Mouse (Mus musculus): ENCODE results near the gene Fbxo17. TPM values are rescaled to one million over a fixed set of nuclear protein-coding genes. Genes with fewer than 3 reads are reported as not detected.
A peak's percentile ranks its signal among the peaks of the same experiment; 100 is the strongest.

Fbxo17 gene
- total and polyA plus RNA-seq, 3 experiments = 0.27 TPM; not detected in 2

DNA sequence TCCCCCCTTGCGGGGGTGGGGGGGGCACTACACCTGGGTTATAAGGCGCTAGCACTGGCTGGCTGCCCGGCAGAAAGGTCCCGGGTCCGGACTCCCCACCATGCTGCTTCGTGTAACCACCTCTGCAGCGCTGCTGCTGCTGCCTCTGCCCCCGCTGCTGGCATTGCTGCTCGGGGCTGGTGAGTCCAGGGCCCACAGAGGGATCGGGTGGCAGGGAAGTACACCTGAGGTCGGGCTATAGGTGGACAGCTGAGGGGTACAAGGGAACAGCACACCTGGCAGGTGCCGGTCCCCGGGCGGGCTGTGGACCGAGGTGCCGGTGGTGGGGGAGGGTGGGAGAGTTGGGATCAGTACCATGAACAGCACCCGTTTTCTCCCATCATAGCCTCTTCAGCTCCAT lies 39.5 kb downstream of the Fbxo17 start, which contains the start of gene Ccer2:
TSS of gene Ccer2 (plus strand) at position 96 of the 400 bp plus-strand sequence.
- no peaks in the 10 kb centered on the region for H3K9me3 ChIP-seq (replicated peaks)
- peaks cover 13% of the 10 kb centered on the region; the same call in 1 of the 2 replicates for H3K27me3 ChIP-seq (ENCODE audit: insufficient read depth, low read length)
- no peak for TF ChIP-seq POLR2AphosphoS5 (IDR thresholded peaks at IDR 0.05; ENCODE audit: insufficient replicate concordance, low read depth, low read length)
- TF ChIP-seq CTCF (IDR thresholded peaks at IDR 0.05; ENCODE audit: low read depth, low read length) = no peak
- no peak for TF ChIP-seq TAL1 (conservative IDR thresholded peaks at IDR 0.05; ENCODE audit: low read depth, low read length)
- TF ChIP-seq GATA1 (IDR thresholded peaks at IDR 0.05; ENCODE audit: borderline replicate concordance, low read length) = no peak
- no peak for TF ChIP-seq GATA2 (IDR thresholded peaks at IDR 0.05; ENCODE audit: borderline replicate concordance, low read depth, low read length)
- no peak within 1 kb of the TSS for H3K4me3 ChIP-seq (ENCODE audit: low read depth, low read length)
- peaks cover 7% of the 10 kb centered on the region; the same call in 1 of the 2 replicates for H3K4me1 ChIP-seq (ENCODE audit: insufficient read depth, low read depth, low read length)
- ATAC-seq (ENCODE audit: extremely low read depth, insufficient number of reproducible peaks, low FRiP score, poor library complexity, severe bottlenecking) (no peak), DNase-seq (ENCODE audit: low spot score) (no peak)
- peaks cover 60% of the 10 kb centered on the region for H3K36me3 ChIP-seq (replicated peaks)

GRCm38 (mm10) chr7:28758623-28759022 lies 42.0 kb downstream of the Fbxo17 start:
- peaks cover 13% of the 10 kb centered on the region; the same call in 1 of the 2 replicates for H3K27me3 ChIP-seq (ENCODE audit: insufficient read depth, low read length)
- H3K36me3 ChIP-seq (replicated peaks) = peaks cover 64% of the 10 kb centered on the region
- H3K9me3 ChIP-seq (replicated peaks) = no peaks in the 10 kb centered on the region
- 0 out of 2 replicates have a peak, but pooled peaks cover 5% of the 10 kb centered on the region for H3K4me1 ChIP-seq (ENCODE audit: insufficient read depth, low read depth, low read length)
- DNase-seq (ENCODE audit: low spot score) = no peak
- TF ChIP-seq GATA2 (IDR thresholded peaks at IDR 0.05; ENCODE audit: borderline replicate concordance, low read depth, low read length) = no peak
- TF ChIP-seq GATA1 (IDR thresholded peaks at IDR 0.05; ENCODE audit: borderline replicate concordance, low read length) = no peak
- no peak for TF ChIP-seq CTCF (IDR thresholded peaks at IDR 0.05; ENCODE audit: low read depth, low read length)
- no peak for TF ChIP-seq POLR2AphosphoS5 (IDR thresholded peaks at IDR 0.05; ENCODE audit: insufficient replicate concordance, low read depth, low read length)
- no peak for TF ChIP-seq TAL1 (conservative IDR thresholded peaks at IDR 0.05; ENCODE audit: low read depth, low read length)
- no peak for ATAC-seq (ENCODE audit: extremely low read depth, insufficient number of reproducible peaks, low FRiP score, poor library complexity, severe bottlenecking)
- H3K4me3 ChIP-seq (ENCODE audit: low read depth, low read length) = no peak overlapping the region

DNA sequence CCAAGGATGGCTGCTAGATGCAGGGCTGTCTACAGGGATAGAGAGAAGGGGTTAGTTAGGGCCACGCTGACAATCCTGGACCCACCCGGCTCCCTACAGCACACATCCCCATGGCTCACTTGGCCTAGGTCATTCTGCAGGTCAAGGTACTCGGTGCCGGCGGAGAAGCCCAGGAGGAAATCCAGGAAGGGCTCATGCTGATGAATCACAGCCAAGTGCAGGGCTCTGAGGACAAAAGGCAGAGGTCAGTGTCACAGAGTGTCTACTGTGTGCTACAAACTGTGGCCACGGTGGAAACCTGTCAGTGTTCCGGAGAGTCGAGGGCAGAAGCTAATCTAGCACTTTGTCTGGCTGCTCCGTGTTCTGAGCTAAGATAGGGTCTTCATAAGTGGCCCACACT lies 45.3 kb downstream of the Fbxo17 start:
- Histone ChIP-seq H3K36me3 (replicated peaks) (peaks cover 59% of the 10 kb centered on the region), H3K4me1 (ENCODE audit: insufficient read depth, low read depth, low read length) (peaks cover 19% of the 10 kb centered on the region), H3K9me3 (replicated peaks) (no peaks in the 10 kb centered on the region), H3K27me3 (ENCODE audit: insufficient read depth, low read length) (peaks cover 4% of the 10 kb centered on the region; the same call in 1 of the 2 replicates), H3K4me3 (ENCODE audit: low read depth, low read length) (no peak overlapping the region)
- no peak for DNase-seq (ENCODE audit: low spot score)
- no peak for TF ChIP-seq TAL1 (conservative IDR thresholded peaks at IDR 0.05; ENCODE audit: low read depth, low read length)
- no peak for ATAC-seq (ENCODE audit: extremely low read depth, insufficient number of reproducible peaks, low FRiP score, poor library complexity, severe bottlenecking)

DNA sequence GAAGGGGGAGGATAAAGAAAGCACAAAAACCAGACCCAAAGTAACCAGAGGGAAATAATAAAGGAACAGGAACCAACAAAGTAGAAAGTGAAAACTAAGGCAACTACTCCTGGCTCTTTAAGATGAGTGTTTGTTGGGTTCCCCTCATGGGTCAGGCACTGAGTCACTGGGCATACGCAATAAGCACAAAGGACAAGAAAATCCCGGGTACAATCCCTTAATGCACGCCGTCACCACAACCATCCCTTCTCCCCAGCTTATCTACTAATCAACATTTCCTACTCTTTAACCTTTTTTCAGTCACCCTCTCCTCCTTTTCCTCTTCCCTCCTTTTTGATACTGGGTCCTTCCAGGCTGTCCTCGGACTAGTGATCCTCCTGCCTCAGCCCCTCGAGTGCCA lies 48.6 kb downstream of the Fbxo17 start:
- TF ChIP-seq GATA1 (IDR thresholded peaks at IDR 0.05; ENCODE audit: borderline replicate concordance, low read length) = no peak
- no peak for TF ChIP-seq TAL1 (conservative IDR thresholded peaks at IDR 0.05; ENCODE audit: low read depth, low read length)
- no peak for TF ChIP-seq POLR2AphosphoS5 (IDR thresholded peaks at IDR 0.05; ENCODE audit: insufficient replicate concordance, low read depth, low read length)
- TF ChIP-seq GATA2 (IDR thresholded peaks at IDR 0.05; ENCODE audit: borderline replicate concordance, low read depth, low read length) = no peak
- TF ChIP-seq CTCF (IDR thresholded peaks at IDR 0.05; ENCODE audit: low read depth, low read length) = no peak
- peaks cover 39% of the 10 kb centered on the region for H3K4me1 ChIP-seq (ENCODE audit: insufficient read depth, low read depth, low read length)
- H3K9me3 ChIP-seq (replicated peaks) = no peaks in the 10 kb centered on the region
- DNase-seq (ENCODE audit: low spot score) (no peak), ATAC-seq (ENCODE audit: extremely low read depth, insufficient number of reproducible peaks, low FRiP score, poor library complexity, severe bottlenecking) (no peak)
- H3K27me3 ChIP-seq (ENCODE audit: insufficient read depth, low read length) = no peaks in the 10 kb centered on the region
- peak overlapping the region; percentile 89; the same call in 1 of the 2 replicates for H3K4me3 ChIP-seq (ENCODE audit: low read depth, low read length)
- peaks cover 40% of the 10 kb centered on the region for H3K36me3 ChIP-seq (replicated peaks)

GRCm38 (mm10) chr7:28766173-28766879 lies 49.7 kb downstream of the Fbxo17 start, which contains the start of gene Sirt2:
Gene Sirt2 (plus strand): TSS chr7:28766735.
- H3K36me3 ChIP-seq (replicated peaks) = peaks cover 35% of the 10 kb centered on the region
- H3K27me3 ChIP-seq (ENCODE audit: insufficient read depth, low read length) = no peaks in the 10 kb centered on the region
- ATAC-seq (ENCODE audit: extremely low read depth, insufficient number of reproducible peaks, low FRiP score, poor library complexity, severe bottlenecking) (peak; percentile 97), DNase-seq (ENCODE audit: low spot score) (peak; percentile 99)
- H3K9me3 ChIP-seq (replicated peaks) = no peaks in the 10 kb centered on the region
- peak within 1 kb of the TSS; percentile 89 for H3K4me3 ChIP-seq (ENCODE audit: low read depth, low read length)
- H3K4me1 ChIP-seq (ENCODE audit: insufficient read depth, low read depth, low read length) = peaks cover 44% of the 10 kb centered on the region
- TF ChIP-seq GATA1 (IDR thresholded peaks at IDR 0.05; ENCODE audit: borderline replicate concordance, low read length) = no peak
- TF ChIP-seq GATA2 (IDR thresholded peaks at IDR 0.05; ENCODE audit: borderline replicate concordance, low read depth, low read length) = no peak
- no peak for TF ChIP-seq POLR2AphosphoS5 (IDR thresholded peaks at IDR 0.05; ENCODE audit: insufficient replicate concordance, low read depth, low read length)
- no peak for TF ChIP-seq TAL1 (conservative IDR thresholded peaks at IDR 0.05; ENCODE audit: low read depth, low read length)
- no peak for TF ChIP-seq CTCF (IDR thresholded peaks at IDR 0.05; ENCODE audit: low read depth, low read length)

- TF ChIP-seq CTCF (IDR thresholded peaks at IDR 0.05; ENCODE audit: low read depth, low read length) (no peak), GATA2 (IDR thresholded peaks at IDR 0.05; ENCODE audit: borderline replicate concordance, low read depth, low read length) (no peak), GATA1 (IDR thresholded peaks at IDR 0.05; ENCODE audit: borderline replicate concordance, low read length) (no peak), TAL1 (conservative IDR thresholded peaks at IDR 0.05; ENCODE audit: low read depth, low read length) (no peak), POLR2AphosphoS5 (IDR thresholded peaks at IDR 0.05; ENCODE audit: insufficient replicate concordance, low read depth, low read length) (no peak)
- DNase-seq (ENCODE audit: low spot score) (no peak), ATAC-seq (ENCODE audit: extremely low read depth, insufficient number of reproducible peaks, low FRiP score, poor library complexity, severe bottlenecking) (no peak)
- Histone ChIP-seq H3K4me3 (ENCODE audit: low read depth, low read length) (peak overlapping the region; percentile 89), H3K4me1 (ENCODE audit: insufficient read depth, low read depth, low read length) (peaks cover 44% of the 10 kb centered on the region), H3K27me3 (ENCODE audit: insufficient read depth, low read length) (no peaks in the 10 kb centered on the region), H3K9me3 (replicated peaks) (no peaks in the 10 kb centered on the region), H3K36me3 (replicated peaks) (peaks cover 34% of the 10 kb centered on the region)
These were observed 50.3 kb downstream of the Fbxo17 start for GRCm38 (mm10) chr7:28766910-28767309.
